Mouse (Mus musculus) embryonic facial prominence, embryonic 11.5 days (tissue): ENCODE measurements around the gene 2900026A02Rik. TPM values are rescaled to one million over a fixed set of nuclear protein-coding genes. Genes with fewer than 3 reads are reported as not detected.

Source experiments
- ATAC-seq: fragments of 200-750 bp; cut with Nextera tagmentation; replicated peaks from 2 replicates; pipeline ENCODE4 v1.8.0; 2017; ENCODE audit warnings: low read depth; ENCODE audit not compliant: insufficient number of reproducible peaks, low FRiP score, low TSS enrichment
- DNase-seq: peaks from one replicate; pipeline ENCODE4 v3.0.0-alpha.2; 2015; ENCODE audit warnings: low spot score
- H3K27ac ChIP-seq: fragments of 300-500 bp; sonication (generic); replicated peaks from 2 replicates; pipeline ENCODE4 v1.5.1; 2014; ENCODE audit warnings: mild to moderate bottlenecking, low read depth, low read length, control low read depth
- H3K27me3 ChIP-seq: fragments of 300-500 bp; sonication (generic); 2 replicates; pipeline ENCODE4 v1.6.1; 2014; ENCODE audit warnings: mild to moderate bottlenecking, low read length, moderate library complexity, mixed read lengths; ENCODE audit not compliant: control insufficient read depth, insufficient read depth
- H3K36me3 ChIP-seq: fragments of 300-500 bp; sonication (generic); replicated peaks from 2 replicates; pipeline ENCODE4 v1.6.1; 2014; ENCODE audit warnings: low read depth, mild to moderate bottlenecking, low read length, moderate library complexity, mixed read lengths; ENCODE audit not compliant: control insufficient read depth, insufficient read depth
- H3K4me1 ChIP-seq: fragments of 300-500 bp; sonication (generic); 2 replicates; pipeline ENCODE4 v1.6.1; 2014; ENCODE audit warnings: low read length, mixed read lengths; ENCODE audit not compliant: control insufficient read depth, insufficient read depth
- H3K4me2 ChIP-seq: fragments of 300-500 bp; sonication (generic); 2 replicates; pipeline ENCODE4 v1.6.1; 2014; ENCODE audit warnings: low read depth, mild to moderate bottlenecking, control low read depth, low read length, moderate library complexity
- H3K4me3 ChIP-seq: fragments of 300-500 bp; sonication (generic); 2 replicates; pipeline ENCODE4 v1.5.1; 2014; ENCODE audit warnings: low read depth, low read length, control low read depth
- H3K9ac ChIP-seq: fragments of 300-500 bp; sonication (generic); replicated peaks from 2 replicates; pipeline ENCODE4 v1.6.1; 2014; ENCODE audit warnings: mild to moderate bottlenecking, control low read depth, low read length
- H3K9me3 ChIP-seq: fragments of 300-500 bp; sonication (generic); replicated peaks from 2 replicates; pipeline ENCODE4 v1.6.1; 2016; ENCODE audit warnings: mild to moderate bottlenecking, low read length, inconsistent platforms, mixed read lengths; ENCODE audit not compliant: control insufficient read depth
- WGBS: fragments of 180-500 bp; shearing (Covaris S2); extraction: QIAGEN DNeasy Blood & Tissue Kit; methylation state at CpG from one replicate; pipeline ENCODE4 v1.1.7; 2014; 5-methylcytosine and 5-hydroxymethylcytosine counted together
- polyA plus RNA-seq: library from polyadenylated mRNA; unstranded; fragments of >200 nt; fragmentation: Nextera tagmentation; extraction: Ambion mirVana; gene quantifications from 2 replicates; pipeline ENCODE4 v1.2.1, GENCODE M21; 2014

Gene 2900026A02Rik
- polyA plus RNA-seq, 1 experiment from 2014 or later = 1.4 TPM

DNA sequence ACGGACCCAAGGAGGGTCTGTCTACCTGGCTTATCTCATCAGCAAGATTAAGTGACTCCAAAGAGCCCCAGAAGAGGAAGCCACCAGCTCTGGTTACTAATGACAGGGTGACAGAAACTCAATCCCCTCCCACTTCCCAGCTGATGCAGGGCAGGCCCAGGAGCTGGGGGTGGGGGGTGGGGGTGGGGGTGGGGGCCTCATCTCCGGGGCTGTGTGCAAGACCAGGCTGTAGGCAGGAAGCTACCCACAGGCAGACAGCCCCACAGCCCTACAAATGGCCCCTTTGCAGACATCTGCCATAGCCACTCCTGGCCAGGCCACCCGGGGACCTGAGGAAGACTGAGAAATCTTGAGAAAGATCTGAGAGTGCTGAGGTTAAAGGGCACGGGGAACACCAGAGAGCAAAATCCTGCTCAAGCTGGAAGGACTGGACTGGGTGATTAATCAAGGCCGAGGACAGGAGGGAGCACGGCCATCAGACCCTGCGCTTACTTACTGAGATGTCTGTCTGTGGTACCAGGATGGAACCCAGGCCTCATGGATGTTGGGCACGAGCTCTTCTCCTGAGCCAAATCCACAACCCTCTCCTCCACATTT, 62.2 kb downstream of the 2900026A02Rik start:
- Histone ChIP-seq H3K4me3 (no peak overlapping the region), H3K27me3 (no peaks in the 10 kb centered on the region), H3K27ac (no peak overlapping the region), H3K36me3 (no peaks in the 10 kb centered on the region), H3K4me1 (peaks cover 14% of the 10 kb centered on the region), H3K9me3 (no peaks in the 10 kb centered on the region), H3K9ac (peak overlapping the region; percentile 13; the same call in 1 of the 2 replicates), H3K4me2 (no peak overlapping the region)
- DNase-seq = no peak
- no peak for ATAC-seq
- 31% methylated on average over 8 of the region's 8 CpGs for WGBS

DNA sequence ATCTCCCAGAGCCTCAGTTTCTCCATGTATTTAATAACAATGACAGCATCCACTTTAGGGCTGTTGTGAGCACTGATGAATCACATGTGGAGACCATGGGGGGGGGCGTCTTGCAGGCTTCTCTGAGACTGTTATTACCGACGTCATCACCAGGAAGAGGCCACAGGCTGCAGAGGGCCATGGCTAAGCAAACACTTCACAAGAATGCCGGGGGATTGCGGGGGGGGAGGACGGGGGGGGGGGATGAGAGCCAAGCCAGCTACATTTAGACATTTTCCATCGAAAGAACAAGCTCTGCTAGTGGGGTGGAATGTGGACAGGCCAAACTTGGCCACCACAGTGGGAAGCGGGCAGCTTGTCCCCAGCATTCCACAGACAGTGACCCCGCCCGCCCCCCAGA, 63.4 kb downstream of the 2900026A02Rik start:
- 54% methylated on average over 10 of the region's 10 CpGs for WGBS
- Histone ChIP-seq H3K9ac (no peak overlapping the region), H3K4me1 (peaks cover 8% of the 10 kb centered on the region), H3K27ac (0 out of 2 replicates have a peak overlapping the region, but pooled peaks have one; percentile 47), H3K9me3 (no peaks in the 10 kb centered on the region), H3K4me2 (no peak overlapping the region), H3K4me3 (no peak overlapping the region), H3K36me3 (no peaks in the 10 kb centered on the region), H3K27me3 (no peaks in the 10 kb centered on the region)
- DNase-seq = no peak
- ATAC-seq = no peak

DNA sequence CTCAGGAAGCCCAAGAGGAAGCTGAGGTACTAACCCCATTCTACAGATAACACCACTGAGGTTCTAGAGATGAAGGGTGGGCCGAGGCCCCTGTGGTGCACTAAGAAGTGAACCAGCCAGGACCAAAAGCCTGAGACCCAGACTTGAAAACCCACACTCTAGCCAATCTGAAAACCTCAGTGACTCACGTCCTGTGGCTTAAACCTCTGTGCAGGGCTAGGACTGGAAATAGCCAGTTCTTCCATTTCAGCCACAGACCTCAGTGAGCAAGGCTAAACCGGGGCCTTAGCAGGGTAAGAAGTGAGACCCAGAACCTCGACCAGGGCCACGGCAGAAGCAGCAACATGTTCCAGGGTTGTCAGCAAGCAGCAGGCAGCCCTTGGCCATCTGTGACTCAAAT, 64.0 kb downstream of the 2900026A02Rik start:
- Histone ChIP-seq H3K36me3 (no peaks in the 10 kb centered on the region), H3K27ac (no peak overlapping the region), H3K4me1 (peaks cover 8% of the 10 kb centered on the region), H3K9me3 (no peaks in the 10 kb centered on the region), H3K4me3 (no peak overlapping the region), H3K9ac (no peak overlapping the region), H3K4me2 (no peak overlapping the region), H3K27me3 (no peaks in the 10 kb centered on the region)
- DNase-seq (no peak), ATAC-seq (no peak)
- 84% methylated on average over 5 of the region's 5 CpGs for WGBS

DNA sequence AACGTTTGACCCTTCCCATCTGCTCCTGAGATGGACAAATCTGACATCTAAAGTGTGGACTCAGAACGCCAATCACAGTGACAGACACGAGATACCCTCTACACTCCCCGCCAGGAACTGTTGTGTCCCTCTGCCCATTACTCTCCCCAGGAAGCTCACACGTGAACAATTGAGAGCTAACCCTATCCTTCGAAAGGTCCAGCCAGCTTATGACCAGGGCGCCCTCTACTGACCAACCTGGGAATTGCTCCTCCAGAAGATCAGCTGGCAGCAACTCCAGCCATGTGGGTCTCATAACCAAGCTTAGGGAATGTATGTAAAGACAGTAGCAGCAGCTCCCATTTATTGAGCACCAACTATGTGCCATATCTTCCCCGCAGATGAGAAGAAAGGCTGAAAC, 65.9 kb downstream of the 2900026A02Rik start:
- H3K27ac ChIP-seq = no peak overlapping the region
- H3K4me3 ChIP-seq = no peak overlapping the region
- WGBS = 2% methylated on average over 8 of the region's 8 CpGs
- H3K36me3 ChIP-seq = no peaks in the 10 kb centered on the region
- no peak for ATAC-seq
- H3K27me3 ChIP-seq = no peaks in the 10 kb centered on the region
- H3K4me2 ChIP-seq = no peak overlapping the region
- peaks cover 8% of the 10 kb centered on the region for H3K4me1 ChIP-seq
- H3K9ac ChIP-seq = no peak overlapping the region
- no peaks in the 10 kb centered on the region for H3K9me3 ChIP-seq
- peak; percentile 84 for DNase-seq

GRCm38 (mm10) chr5:113154441-113154840, 66.6 kb downstream of the 2900026A02Rik start:
- DNase-seq (no peak), ATAC-seq (no peak)
- H3K9ac ChIP-seq = no peak overlapping the region
- H3K4me2 ChIP-seq = no peak overlapping the region
- H3K27me3 ChIP-seq = no peaks in the 10 kb centered on the region
- no peak overlapping the region for H3K4me3 ChIP-seq
- H3K36me3 ChIP-seq = no peaks in the 10 kb centered on the region
- H3K4me1 ChIP-seq = peaks cover 8% of the 10 kb centered on the region
- WGBS = 83% methylated on average over 5 of the region's 5 CpGs
- H3K9me3 ChIP-seq = no peaks in the 10 kb centered on the region
- H3K27ac ChIP-seq = no peak overlapping the region

DNA sequence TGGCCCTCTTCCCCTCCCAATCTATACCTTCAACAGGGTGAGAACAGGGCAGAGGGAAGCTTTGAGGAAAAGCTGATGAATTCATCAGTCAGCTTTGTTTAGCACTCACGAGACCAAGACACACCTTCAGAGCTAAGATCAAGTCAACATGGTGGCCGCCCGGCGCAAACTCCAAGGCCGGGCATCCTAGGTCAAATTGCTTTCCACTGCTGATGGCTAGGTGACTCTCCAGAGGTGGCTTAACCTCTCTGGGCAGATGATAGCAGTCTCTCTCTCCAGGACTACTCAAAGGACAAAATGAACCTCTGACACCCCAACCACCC, 67.6 kb downstream of the 2900026A02Rik start:
- Histone ChIP-seq H3K27ac (peak overlapping the region; percentile 47; the same call in 1 of the 2 replicates), H3K4me1 (peaks cover 7% of the 10 kb centered on the region), H3K4me3 (no peak overlapping the region), H3K9ac (0 out of 2 replicates have a peak overlapping the region, but pooled peaks have one; percentile 18), H3K4me2 (no peak overlapping the region), H3K27me3 (no peaks in the 10 kb centered on the region), H3K36me3 (no peaks in the 10 kb centered on the region), H3K9me3 (no peaks in the 10 kb centered on the region)
- WGBS = 90% methylated on average over 5 of the region's 5 CpGs
- DNase-seq (no peak), ATAC-seq (no peak)

DNA sequence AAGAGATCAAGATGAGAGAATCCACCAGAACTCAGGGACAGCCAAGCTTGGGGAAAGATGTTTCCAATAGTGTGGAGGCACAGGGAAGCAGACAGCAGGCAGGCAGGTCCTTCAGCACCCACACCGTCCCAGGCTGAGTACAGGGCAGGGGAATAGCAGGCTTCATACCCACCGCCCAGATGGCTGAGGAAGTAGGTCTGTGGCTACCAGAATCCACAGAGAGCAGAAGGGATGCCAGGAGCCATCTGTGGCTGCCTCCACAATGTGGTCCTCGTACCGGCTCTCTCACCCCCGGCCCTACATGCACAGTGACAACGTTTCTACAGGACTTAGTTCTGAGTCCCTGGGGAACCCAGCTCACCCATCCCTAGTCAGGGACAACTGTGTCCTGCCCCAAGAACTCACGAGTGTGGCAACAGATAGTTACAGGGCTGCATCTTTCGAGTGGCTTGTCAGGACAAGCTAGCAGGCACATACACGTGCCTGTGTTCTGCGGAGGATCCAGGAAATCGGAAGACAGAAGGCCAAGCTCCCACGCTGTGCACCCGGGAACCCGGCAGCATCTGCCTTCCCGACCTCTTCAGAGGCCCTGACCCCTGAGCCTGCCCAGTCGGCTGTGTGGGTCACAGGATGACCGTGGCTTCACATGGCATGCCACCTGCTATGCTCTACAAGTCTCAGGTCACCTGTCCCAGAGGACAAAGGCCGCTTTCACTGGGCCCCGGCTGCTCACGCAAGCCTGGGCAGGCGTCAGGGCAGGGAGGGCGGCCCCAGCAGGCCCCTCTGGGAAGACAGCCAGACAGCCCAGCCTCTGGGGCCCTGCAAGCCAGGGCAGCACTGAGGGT, 68.2 kb downstream of the 2900026A02Rik start:
- Histone ChIP-seq H3K9ac (peak overlapping the region; percentile 18; the same call in 1 of the 2 replicates), H3K9me3 (no peaks in the 10 kb centered on the region), H3K27ac (peak overlapping the region; percentile 47), H3K4me1 (peaks cover 3% of the 10 kb centered on the region; the same call in 1 of the 2 replicates), H3K4me3 (no peak overlapping the region), H3K27me3 (no peaks in the 10 kb centered on the region), H3K36me3 (no peaks in the 10 kb centered on the region), H3K4me2 (no peak overlapping the region)
- WGBS = 45% methylated on average over 22 of the region's 22 CpGs
- DNase-seq (no peak), ATAC-seq (no peak)

DNA sequence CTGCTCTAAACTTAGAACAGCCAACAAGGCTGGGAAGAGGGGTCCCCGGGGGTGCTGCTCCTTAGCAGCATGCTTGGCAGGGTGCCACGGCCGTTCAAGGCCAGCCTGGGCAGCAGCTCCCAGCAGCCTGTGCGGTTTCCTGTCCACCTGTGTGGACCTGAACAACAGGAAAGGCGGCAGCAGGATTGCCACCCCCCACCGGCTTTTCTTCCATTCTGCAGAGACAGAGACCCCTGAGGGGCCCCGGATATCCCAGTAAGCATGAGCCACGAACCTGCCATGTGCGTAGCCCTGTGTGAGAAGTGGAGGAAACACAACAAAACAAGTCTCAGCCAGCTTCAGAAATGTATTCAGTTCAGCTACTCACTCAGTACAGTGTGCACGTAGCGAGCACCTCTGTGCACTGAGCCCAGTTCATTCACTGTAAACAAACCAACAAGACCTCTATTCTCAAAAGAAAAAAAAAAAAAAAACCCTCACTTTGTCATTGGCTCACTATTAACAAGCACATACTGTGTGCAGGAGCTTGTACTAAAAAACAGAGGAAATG, 69.4 kb downstream of the 2900026A02Rik start:
- no peak overlapping the region for H3K9ac ChIP-seq
- DNase-seq (no peak), ATAC-seq (peak; percentile 11; the same call in 1 of the 2 replicates)
- no peaks in the 10 kb centered on the region for H3K27me3 ChIP-seq
- H3K4me2 ChIP-seq = no peak overlapping the region
- peaks cover 2% of the 10 kb centered on the region; the same call in 1 of the 2 replicates for H3K4me1 ChIP-seq
- H3K9me3 ChIP-seq = no peaks in the 10 kb centered on the region
- H3K4me3 ChIP-seq = no peak overlapping the region
- WGBS = 49% methylated on average over 11 of the region's 11 CpGs
- peak overlapping the region; percentile 14; the same call in 1 of the 2 replicates for H3K27ac ChIP-seq
- no peaks in the 10 kb centered on the region for H3K36me3 ChIP-seq
